Mouse (Mus musculus) kidney, adult 18-20 months (tissue): ENCODE measurements at regions not wholly inside any gene's neighbourhood (a gene's known extent, or its start where the extent isn't known, plus 50 kb on each side); places are given as distances from the start of the nearest gene placed in this dataset.

Experiments
- DNase-seq: peaks from one replicate; pipeline ENCODE4 v3.0.0; 2021

GRCm38 (mm10) chr4:84108592-84108991, 566.5 kb downstream of the Bnc2 start:
- DNase-seq = no peak

GRCm38 (mm10) chr4:84109771-84110503, 565.1 kb downstream of the Bnc2 start:
- no peak for DNase-seq

GRCm38 (mm10) chr4:84114162-84115040, 560.7 kb downstream of the Bnc2 start:
- DNase-seq = no peak

- DNase-seq = no peak
These were observed 556.7 kb downstream of the Bnc2 start for GRCm38 (mm10) chr4:84118284-84118919.

GRCm38 (mm10) chr4:84119616-84120015, 555.5 kb downstream of the Bnc2 start:
- no peak for DNase-seq

GRCm38 (mm10) chr4:84120330-84120729, 554.7 kb downstream of the Bnc2 start:
- no peak for DNase-seq

- no peak for DNase-seq
These were observed 553.6 kb downstream of the Bnc2 start for GRCm38 (mm10) chr4:84121442-84121841.

- DNase-seq = no peak
These were observed 548.7 kb downstream of the Bnc2 start for GRCm38 (mm10) chr4:84126400-84126799.

GRCm38 (mm10) chr4:84127380-84127779, 547.7 kb downstream of the Bnc2 start:
- no peak for DNase-seq

- DNase-seq = no peak
These were observed 544.1 kb downstream of the Bnc2 start for GRCm38 (mm10) chr4:84130840-84131547.

GRCm38 (mm10) chr4:84135740-84136139, 539.3 kb downstream of the Bnc2 start:
- DNase-seq = no peak

- DNase-seq = no peak
These were observed 537.7 kb downstream of the Bnc2 start for GRCm38 (mm10) chr4:84137171-84137919.

GRCm38 (mm10) chr4:84149149-84150050, 525.7 kb downstream of the Bnc2 start:
- DNase-seq = peak; percentile 68

GRCm38 (mm10) chr4:84150698-84151097, 524.4 kb downstream of the Bnc2 start:
- no peak for DNase-seq

GRCm38 (mm10) chr4:84151247-84151646, 523.8 kb downstream of the Bnc2 start:
- DNase-seq = no peak

GRCm38 (mm10) chr4:84151971-84152450, 523.1 kb downstream of the Bnc2 start:
- no peak for DNase-seq

- no peak for DNase-seq
These were observed 521.5 kb downstream of the Bnc2 start for GRCm38 (mm10) chr4:84153571-84153970.

- DNase-seq = no peak
These were observed 517.0 kb downstream of the Bnc2 start for GRCm38 (mm10) chr4:84157911-84158647.

- DNase-seq = no peak
These were observed 511.7 kb downstream of the Bnc2 start for GRCm38 (mm10) chr4:84163362-84163761.

GRCm38 (mm10) chr4:84165256-84165655, 509.8 kb downstream of the Bnc2 start:
- no peak for DNase-seq
